Mouse (Mus musculus) neural tube, embryonic 14.5 days (tissue): ENCODE results near the gene Ppm1h. TPM values are rescaled to one million over a fixed set of nuclear protein-coding genes. Genes with fewer than 3 reads are reported as not detected.

Experiments used
- ATAC-seq: fragments of 200-750 bp; cut with Nextera tagmentation; 2 replicates; pipeline ENCODE4 v1.8.0; 2017; ENCODE audit warnings: low read depth, mild to moderate bottlenecking, moderate TSS enrichment, moderate library complexity
- H3K27ac ChIP-seq: fragments of 300-500 bp; sonication (generic); 2 replicates; pipeline ENCODE4 v1.5.1; 2014; ENCODE audit warnings: low read depth, mild to moderate bottlenecking, control low read depth, low read length, moderate library complexity, mixed read lengths
- H3K27me3 ChIP-seq: fragments of 300-500 bp; sonication (generic); 2 replicates; pipeline ENCODE4 v1.6.1; 2014; ENCODE audit warnings: low read length; ENCODE audit not compliant: control insufficient read depth, insufficient read depth
- H3K36me3 ChIP-seq: fragments of 300-500 bp; sonication (generic); 2 replicates; pipeline ENCODE4 v1.6.1; 2014; ENCODE audit warnings: low read length, mixed read lengths; ENCODE audit not compliant: control insufficient read depth, insufficient read depth
- H3K4me1 ChIP-seq: fragments of 300-500 bp; sonication (generic); 2 replicates; pipeline ENCODE4 v1.6.1; 2014; ENCODE audit warnings: low read length; ENCODE audit not compliant: control insufficient read depth, insufficient read depth
- H3K4me2 ChIP-seq: fragments of 300-500 bp; sonication (generic); 2 replicates; pipeline ENCODE4 v1.6.1; 2014; ENCODE audit warnings: mild to moderate bottlenecking, low read depth, low read length, control low read depth
- H3K4me3 ChIP-seq: fragments of 300-500 bp; sonication (generic); 2 replicates; pipeline ENCODE4 v1.5.1; 2014; ENCODE audit warnings: low read depth, low read length, control low read depth, mixed read lengths
- H3K9ac ChIP-seq: fragments of 300-500 bp; sonication (generic); replicated peaks from 2 replicates; pipeline ENCODE4 v1.6.1; 2014; ENCODE audit warnings: low read depth, mild to moderate bottlenecking, control low read depth, low read length, mixed read lengths
- H3K9me3 ChIP-seq: fragments of 300-500 bp; sonication (generic); 2 replicates; pipeline ENCODE4 v1.6.1; 2016; ENCODE audit warnings: low read length; ENCODE audit not compliant: control insufficient read depth
- WGBS: fragments of 180-500 bp; shearing (Covaris S2); extraction: QIAGEN DNeasy Blood & Tissue Kit; methylation state at CpG from one replicate; pipeline ENCODE4 v1.1.7; 2014; 5-methylcytosine and 5-hydroxymethylcytosine counted together
- polyA plus RNA-seq: library from polyadenylated mRNA; unstranded; fragments of >200 nt; fragmentation: Nextera tagmentation; extraction: Ambion mirVana; gene quantifications from 2 replicates; pipeline ENCODE4 v1.2.1, GENCODE M21; 2014

Ppm1h gene
- polyA plus RNA-seq, 1 experiment from 2014 or later: 41.5 TPM

DNA sequence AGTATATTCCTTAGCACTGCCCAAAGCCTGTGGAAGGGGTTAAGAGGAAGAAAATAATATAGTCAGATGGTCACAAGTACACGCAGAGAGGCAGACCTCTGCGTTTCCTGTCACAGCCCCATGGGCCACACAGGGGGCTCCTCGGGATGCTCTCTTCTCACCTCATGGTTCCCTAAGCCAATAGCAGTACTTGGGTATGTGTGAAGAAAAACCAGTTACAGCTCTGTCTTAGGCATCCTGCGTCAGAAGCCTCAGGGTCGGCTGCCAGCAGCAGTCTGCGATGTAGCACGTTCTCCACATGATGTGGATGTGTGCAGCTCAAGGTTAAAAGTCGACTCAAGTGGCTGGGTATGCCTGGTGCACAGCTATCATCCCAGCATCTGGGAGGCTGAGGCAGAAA, 139.2 kb downstream of the Ppm1h start:
- Histone ChIP-seq H3K36me3 (no peaks in the 10 kb centered on the region), H3K9ac (no peak overlapping the region), H3K4me2 (no peak overlapping the region), H3K27ac (0 out of 2 replicates have a peak overlapping the region, but pooled peaks have one; percentile 23), H3K4me3 (no peak overlapping the region), H3K4me1 (peaks cover 13% of the 10 kb centered on the region), H3K9me3 (no peaks in the 10 kb centered on the region), H3K27me3 (no peaks in the 10 kb centered on the region)
- no peak for ATAC-seq
- WGBS: 75% methylated on average over 8 of the region's 8 CpGs

DNA sequence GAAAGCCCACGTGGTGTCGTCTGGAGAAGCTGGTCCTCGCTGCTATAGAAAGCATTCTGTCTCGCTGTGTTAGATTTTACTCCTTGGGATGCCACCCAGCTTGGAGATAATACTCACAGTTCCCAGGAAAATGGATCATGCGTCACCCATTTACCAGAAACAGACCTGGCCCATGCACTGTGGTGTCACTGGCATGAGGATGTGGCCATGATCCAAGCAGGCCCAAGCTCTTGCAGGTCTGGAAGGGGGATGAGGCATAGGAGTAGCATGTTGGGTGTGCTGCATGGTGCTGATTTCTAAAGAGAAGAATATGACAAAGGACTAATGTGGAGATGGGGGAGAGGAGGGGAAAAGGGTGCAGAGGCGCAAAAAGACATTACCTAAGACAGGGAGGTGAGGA, 141.2 kb downstream of the Ppm1h start:
- H3K9me3 ChIP-seq: no peaks in the 10 kb centered on the region
- no peak overlapping the region for H3K9ac ChIP-seq
- ATAC-seq: no peak
- H3K4me1 ChIP-seq: peaks cover 12% of the 10 kb centered on the region
- no peaks in the 10 kb centered on the region for H3K36me3 ChIP-seq
- no peak overlapping the region for H3K27ac ChIP-seq
- no peak overlapping the region for H3K4me2 ChIP-seq
- H3K27me3 ChIP-seq: no peaks in the 10 kb centered on the region
- H3K4me3 ChIP-seq: no peak overlapping the region
- 94% methylated on average over 6 of the region's 6 CpGs for WGBS

DNA sequence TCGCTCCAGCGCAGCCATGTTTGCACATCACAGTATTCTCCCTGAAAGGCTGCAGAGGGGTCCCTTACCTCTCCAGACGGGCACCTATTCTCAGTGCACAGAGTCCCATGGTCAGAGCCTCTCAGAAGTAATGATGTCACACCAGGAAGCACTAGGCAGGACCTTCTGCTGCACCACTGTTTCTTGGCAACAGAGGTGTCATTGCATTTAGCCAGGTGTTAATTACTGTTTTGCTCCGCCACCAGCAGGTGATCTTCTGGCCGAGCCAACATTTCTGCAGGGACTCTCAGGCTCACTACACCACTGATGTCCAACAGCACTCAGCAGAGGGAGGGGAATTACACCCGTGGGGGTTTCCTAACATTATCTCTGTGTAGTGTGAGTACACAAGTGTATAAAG, 143.0 kb downstream of the Ppm1h start:
- Histone ChIP-seq H3K4me3 (no peak overlapping the region), H3K4me2 (no peak overlapping the region), H3K9me3 (no peaks in the 10 kb centered on the region), H3K27ac (no peak overlapping the region), H3K36me3 (no peaks in the 10 kb centered on the region), H3K27me3 (no peaks in the 10 kb centered on the region), H3K4me1 (0 out of 2 replicates have a peak, but pooled peaks cover 3% of the 10 kb centered on the region), H3K9ac (no peak overlapping the region)
- 73% methylated on average over 6 of the region's 6 CpGs for WGBS
- no peak for ATAC-seq

DNA sequence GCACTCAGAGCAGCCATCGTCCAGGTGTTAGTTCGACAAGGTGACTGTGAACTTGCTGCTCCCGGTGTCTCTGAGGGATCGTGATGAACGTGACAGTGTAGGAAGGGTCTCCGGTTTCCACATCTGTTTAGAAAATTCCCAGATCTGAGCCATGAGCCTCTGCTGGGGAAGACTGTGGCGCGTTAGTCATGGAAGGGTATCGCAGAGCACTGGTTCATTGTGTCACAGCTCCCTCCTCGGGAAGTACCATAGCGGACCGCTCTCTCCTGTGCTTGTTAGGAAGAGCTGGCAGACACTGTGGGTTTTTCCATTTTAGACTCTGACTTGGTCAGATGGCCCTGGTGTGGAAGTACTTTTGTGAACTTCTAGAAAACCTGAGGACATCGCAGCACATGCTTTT, 145.1 kb downstream of the Ppm1h start:
- Histone ChIP-seq H3K4me1 (0 out of 2 replicates have a peak, but pooled peaks cover 3% of the 10 kb centered on the region), H3K27ac (no peak overlapping the region), H3K4me2 (no peak overlapping the region), H3K9ac (no peak overlapping the region), H3K9me3 (no peaks in the 10 kb centered on the region), H3K36me3 (no peaks in the 10 kb centered on the region), H3K4me3 (no peak overlapping the region), H3K27me3 (no peaks in the 10 kb centered on the region)
- ATAC-seq: no peak
- 75% methylated on average over 13 of the region's 13 CpGs for WGBS

DNA sequence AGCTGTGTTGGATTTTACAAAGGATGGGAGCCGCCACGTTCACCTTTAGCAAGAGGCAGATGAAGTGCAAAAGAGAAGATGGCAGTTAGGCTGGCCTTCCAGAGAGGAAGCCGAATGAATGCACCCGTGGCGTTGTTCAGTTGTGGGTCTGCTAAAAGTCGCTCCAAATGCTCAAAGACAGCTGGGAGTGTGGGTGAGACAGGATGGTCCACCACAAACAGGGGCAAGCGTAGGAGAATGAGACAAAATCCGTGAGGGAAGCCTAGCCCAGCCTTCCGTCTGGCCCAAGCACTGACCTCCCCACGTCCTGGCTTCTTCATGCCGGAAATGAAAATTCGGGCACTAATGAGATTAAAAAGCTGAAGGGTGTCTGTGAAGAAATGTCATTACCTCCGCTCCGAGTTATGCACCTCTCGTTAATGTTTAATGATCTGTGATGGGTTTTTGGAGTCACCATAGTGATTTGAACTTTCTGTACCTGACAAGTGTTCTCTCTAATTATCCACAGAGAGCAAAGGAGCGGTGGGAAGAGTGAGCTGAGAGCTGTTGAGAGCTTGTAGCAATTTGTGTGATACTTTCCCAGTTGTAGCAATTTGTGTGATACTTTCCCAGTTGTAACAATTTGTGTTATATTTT, 148.3 kb downstream of the Ppm1h start:
- H3K36me3 ChIP-seq: no peaks in the 10 kb centered on the region
- H3K4me3 ChIP-seq: no peak overlapping the region
- no peak overlapping the region for H3K27ac ChIP-seq
- no peak overlapping the region for H3K4me2 ChIP-seq
- 86% methylated on average over 16 of the region's 16 CpGs for WGBS
- H3K4me1 ChIP-seq: 0 out of 2 replicates have a peak, but pooled peaks cover 3% of the 10 kb centered on the region
- no peaks in the 10 kb centered on the region for H3K27me3 ChIP-seq
- H3K9me3 ChIP-seq: no peaks in the 10 kb centered on the region
- no peak for ATAC-seq
- no peak overlapping the region for H3K9ac ChIP-seq

DNA sequence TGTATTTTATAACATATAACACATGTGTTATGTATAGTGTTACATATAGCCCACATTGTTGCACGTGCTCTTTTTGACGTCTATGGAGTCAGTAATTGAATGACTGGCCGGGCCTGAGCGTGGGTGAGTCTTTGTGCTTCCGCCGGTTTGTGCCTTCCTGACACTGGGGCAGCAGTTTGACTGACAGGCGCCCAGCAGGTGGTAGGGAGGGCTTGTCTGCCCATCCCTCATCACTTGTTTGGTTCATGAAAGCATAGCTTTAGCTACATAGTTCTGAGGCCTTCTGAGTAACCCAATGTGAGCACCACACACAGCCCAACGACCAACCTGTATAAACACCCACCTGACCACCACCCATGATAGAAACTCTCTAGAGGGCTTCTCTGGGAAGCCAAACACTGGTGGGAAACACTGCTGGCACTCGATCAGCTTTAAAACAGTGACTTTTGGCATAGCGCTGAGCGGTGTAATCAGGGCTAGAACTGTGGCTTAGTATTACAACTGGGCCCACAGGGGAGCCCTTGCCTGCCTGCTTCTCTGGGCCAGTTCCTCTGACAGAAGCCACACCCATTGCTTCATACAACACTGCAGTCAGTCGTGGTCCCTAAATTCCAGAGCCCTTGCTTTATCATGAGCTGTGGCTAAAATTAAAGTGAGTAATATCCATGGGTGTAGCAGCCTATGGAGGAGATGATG, 149.3 kb downstream of the Ppm1h start:
- Histone ChIP-seq H3K4me2 (no peak overlapping the region), H3K4me3 (no peak overlapping the region), H3K9ac (no peak overlapping the region), H3K4me1 (0 out of 2 replicates have a peak, but pooled peaks cover 3% of the 10 kb centered on the region), H3K9me3 (no peaks in the 10 kb centered on the region), H3K36me3 (no peaks in the 10 kb centered on the region), H3K27ac (no peak overlapping the region), H3K27me3 (no peaks in the 10 kb centered on the region)
- 77% methylated on average over 12 of the region's 12 CpGs for WGBS
- ATAC-seq: no peak

DNA sequence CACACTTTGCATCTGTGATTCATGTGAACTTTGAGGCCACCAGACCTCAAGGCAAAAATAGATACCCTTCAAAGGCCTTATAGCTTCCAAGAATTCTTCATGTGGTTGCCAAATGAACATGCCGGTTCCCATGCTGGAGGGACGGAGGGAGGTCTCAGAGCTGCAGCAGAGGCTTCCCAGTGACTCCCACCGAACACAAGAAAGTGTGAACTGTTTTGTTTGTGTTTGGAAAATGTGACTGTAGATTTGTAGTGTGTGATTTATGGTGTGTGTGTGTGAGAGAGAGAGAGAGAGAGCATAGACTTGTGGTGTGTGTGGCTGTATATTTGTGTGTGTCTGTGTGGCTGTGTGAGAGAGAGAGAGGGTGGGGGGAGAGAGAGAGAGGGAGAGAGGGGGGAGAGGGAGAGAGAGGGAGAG, 151.2 kb downstream of the Ppm1h start:
- Histone ChIP-seq H3K9me3 (no peaks in the 10 kb centered on the region), H3K4me2 (no peak overlapping the region), H3K27ac (no peak overlapping the region), H3K4me1 (no peaks in the 10 kb centered on the region), H3K36me3 (no peaks in the 10 kb centered on the region), H3K27me3 (no peaks in the 10 kb centered on the region), H3K4me3 (no peak overlapping the region), H3K9ac (no peak overlapping the region)
- 60% methylated on average over 3 of the region's 3 CpGs for WGBS
- ATAC-seq: no peak

DNA sequence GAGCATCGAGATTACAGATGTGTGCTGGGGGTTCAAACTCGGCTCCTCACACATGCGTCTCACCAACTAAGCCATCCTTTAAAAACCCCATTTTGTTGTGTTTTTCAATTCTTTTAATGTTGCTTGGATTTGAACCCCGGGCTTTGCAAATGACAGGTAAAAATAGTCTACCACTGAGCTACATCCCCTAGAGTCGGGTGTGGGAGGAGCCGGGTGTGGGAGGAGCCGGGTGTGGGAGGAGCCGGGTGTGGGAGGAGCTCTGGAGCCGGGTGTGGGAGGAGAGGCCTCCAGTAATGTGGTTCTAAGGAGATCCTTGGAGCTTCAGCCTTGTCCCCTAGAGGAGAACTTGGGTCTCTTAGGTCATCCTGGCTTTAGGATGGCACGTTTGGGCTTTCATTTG, 152.1 kb downstream of the Ppm1h start:
- no peaks in the 10 kb centered on the region for H3K9me3 ChIP-seq
- no peaks in the 10 kb centered on the region for H3K27me3 ChIP-seq
- H3K4me1 ChIP-seq: no peaks in the 10 kb centered on the region
- no peak overlapping the region for H3K9ac ChIP-seq
- no peak overlapping the region for H3K27ac ChIP-seq
- H3K36me3 ChIP-seq: no peaks in the 10 kb centered on the region
- ATAC-seq: no peak
- H3K4me2 ChIP-seq: no peak overlapping the region
- no peak overlapping the region for H3K4me3 ChIP-seq
- 93% methylated on average over 10 of the region's 10 CpGs for WGBS

DNA sequence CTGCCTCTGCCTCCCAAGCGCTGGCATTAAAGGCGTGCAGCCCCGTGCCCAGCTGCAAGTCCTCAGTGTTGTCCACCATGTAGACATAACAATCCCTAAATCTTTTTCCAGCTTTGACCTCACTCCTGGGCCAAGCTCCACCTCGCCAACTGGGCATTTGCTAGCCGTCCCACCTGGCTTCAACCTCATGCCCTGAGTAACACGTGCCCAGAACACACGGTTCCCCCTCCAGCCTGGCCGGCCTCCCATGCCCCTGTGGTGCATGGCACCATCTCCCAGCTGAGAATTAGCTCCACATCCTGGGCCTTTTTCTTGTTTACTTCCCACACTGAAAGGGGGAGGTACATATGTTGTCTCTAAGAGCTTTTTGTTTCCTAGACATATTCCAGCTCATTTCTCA, 163.5 kb downstream of the Ppm1h start:
- Histone ChIP-seq H3K9me3 (no peaks in the 10 kb centered on the region; the same call in 1 of the 2 replicates), H3K27ac (no peak overlapping the region), H3K4me1 (no peaks in the 10 kb centered on the region), H3K4me3 (no peak overlapping the region), H3K9ac (no peak overlapping the region), H3K36me3 (no peaks in the 10 kb centered on the region), H3K4me2 (no peak overlapping the region), H3K27me3 (no peaks in the 10 kb centered on the region)
- ATAC-seq: no peak
- WGBS: 86% methylated on average over 8 of the region's 8 CpGs
